Mouse (Mus musculus) heart, embryonic 12.5 days (tissue): Measurements from ENCODE around the gene Slc7a11. TPM values are rescaled to one million over a fixed set of nuclear protein-coding genes. Genes with fewer than 3 reads are reported as not detected.

Experiments
- ATAC-seq: fragments of 200-750 bp; cut with Nextera tagmentation; 2 replicates; pipeline ENCODE4 v1.8.0; 2017; ENCODE audit warnings: moderate TSS enrichment, moderate library complexity; ENCODE audit not compliant: insufficient number of reproducible peaks, low FRiP score
- H3K27ac ChIP-seq: fragments of 300-500 bp; sonication (generic); 2 replicates; pipeline ENCODE4 v1.5.1; 2016; ENCODE audit warnings: mild to moderate bottlenecking, moderate library complexity; ENCODE audit not compliant: poor library complexity, severe bottlenecking
- H3K27me3 ChIP-seq: fragments of 300-500 bp; sonication (generic); replicated peaks from 2 replicates; pipeline ENCODE4 v1.6.1; 2016; ENCODE audit warnings: mild to moderate bottlenecking, moderate library complexity
- H3K36me3 ChIP-seq: fragments of 300-500 bp; sonication (generic); 2 replicates; pipeline ENCODE4 v1.6.1; 2016; ENCODE audit warnings: mild to moderate bottlenecking, moderate library complexity
- H3K4me1 ChIP-seq: fragments of 300-500 bp; sonication (generic); replicated peaks from 2 replicates; pipeline ENCODE4 v1.6.1; 2016; ENCODE audit warnings: mild to moderate bottlenecking
- H3K4me2 ChIP-seq: fragments of 300-500 bp; sonication (generic); 2 replicates; pipeline ENCODE4 v1.6.1; 2016; ENCODE audit warnings: mild to moderate bottlenecking, moderate library complexity
- H3K4me3 ChIP-seq: fragments of 300-500 bp; sonication (generic); 2 replicates; pipeline ENCODE4 v1.5.1; 2016; ENCODE audit warnings: mild to moderate bottlenecking
- H3K9ac ChIP-seq: fragments of 300-500 bp; sonication (generic); 2 replicates; pipeline ENCODE4 v1.6.1; 2016; ENCODE audit warnings: mild to moderate bottlenecking, moderate library complexity
- H3K9me3 ChIP-seq: fragments of 300-500 bp; sonication (generic); replicated peaks from 2 replicates; pipeline ENCODE4 v1.6.1; 2016; ENCODE audit warnings: mild to moderate bottlenecking, moderate library complexity
- WGBS: fragments of 180-500 bp; shearing (Covaris S2); methylation state at CpG from one replicate; pipeline ENCODE4 v1.1.7; 2016; 5-methylcytosine and 5-hydroxymethylcytosine counted together
- polyA plus RNA-seq: library from polyadenylated mRNA; unstranded; fragments of >200 nt; fragmentation: Nextera tagmentation; extraction: Ambion mirVana; gene quantifications from 2 replicates; pipeline ENCODE4 v1.2.1, GENCODE M21; 2016

The Slc7a11 gene
- polyA plus RNA-seq, 1 experiment from 2014 or later = 0.19 TPM

DNA sequence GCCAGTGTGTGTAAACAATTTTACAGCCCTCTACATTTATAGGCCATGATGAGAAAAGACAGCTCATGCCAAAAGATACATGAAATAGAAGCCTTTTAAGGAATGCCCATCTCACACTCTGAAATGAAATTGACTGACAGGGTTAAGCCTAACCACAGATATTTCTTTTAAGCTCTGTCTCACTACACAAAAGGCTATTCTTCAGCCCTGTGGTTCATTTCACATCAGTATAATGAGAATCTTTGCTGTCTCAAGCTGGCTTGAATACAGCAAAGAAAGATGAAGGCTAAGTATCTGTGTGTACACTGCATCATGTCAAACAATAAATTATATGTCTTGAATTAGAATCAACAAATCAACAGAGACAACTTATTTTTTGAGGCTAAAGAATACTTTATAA is 549.5 kb downstream of the Slc7a11 start:
- no peak for ATAC-seq
- no peaks in the 10 kb centered on the region for H3K9me3 ChIP-seq
- H3K27me3 ChIP-seq = no peaks in the 10 kb centered on the region
- no peak overlapping the region for H3K4me2 ChIP-seq
- no peak overlapping the region for H3K27ac ChIP-seq
- no peak overlapping the region for H3K4me3 ChIP-seq
- no peaks in the 10 kb centered on the region for H3K36me3 ChIP-seq
- no peaks in the 10 kb centered on the region for H3K4me1 ChIP-seq
- H3K9ac ChIP-seq = no peak overlapping the region

DNA sequence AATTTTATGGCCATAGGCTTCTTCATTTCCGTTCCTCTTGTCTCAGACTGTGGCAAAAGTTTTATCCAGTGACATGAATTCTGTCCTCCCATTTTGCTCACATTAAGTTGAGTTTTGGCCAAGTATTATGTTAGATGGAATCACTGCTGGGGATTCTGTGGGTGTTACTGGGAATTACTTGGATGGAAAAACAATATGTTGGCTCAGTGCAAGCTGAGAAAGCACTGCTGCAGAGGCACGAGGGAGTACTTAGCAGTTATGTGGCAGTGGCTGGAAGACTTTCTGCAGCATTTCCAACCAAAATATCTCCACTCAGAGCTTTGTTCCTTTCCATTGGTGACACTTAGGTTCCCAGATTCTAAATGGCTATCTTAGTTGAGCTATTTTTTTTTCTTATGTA is 556.1 kb downstream of the Slc7a11 start:
- Histone ChIP-seq H3K36me3 (no peaks in the 10 kb centered on the region), H3K9ac (no peak overlapping the region), H3K4me3 (no peak overlapping the region), H3K4me2 (no peak overlapping the region), H3K27ac (no peak overlapping the region), H3K9me3 (no peaks in the 10 kb centered on the region), H3K27me3 (no peaks in the 10 kb centered on the region), H3K4me1 (no peaks in the 10 kb centered on the region)
- no peak for ATAC-seq
- WGBS = 59% methylated on average over 2 of the region's 2 CpGs

DNA sequence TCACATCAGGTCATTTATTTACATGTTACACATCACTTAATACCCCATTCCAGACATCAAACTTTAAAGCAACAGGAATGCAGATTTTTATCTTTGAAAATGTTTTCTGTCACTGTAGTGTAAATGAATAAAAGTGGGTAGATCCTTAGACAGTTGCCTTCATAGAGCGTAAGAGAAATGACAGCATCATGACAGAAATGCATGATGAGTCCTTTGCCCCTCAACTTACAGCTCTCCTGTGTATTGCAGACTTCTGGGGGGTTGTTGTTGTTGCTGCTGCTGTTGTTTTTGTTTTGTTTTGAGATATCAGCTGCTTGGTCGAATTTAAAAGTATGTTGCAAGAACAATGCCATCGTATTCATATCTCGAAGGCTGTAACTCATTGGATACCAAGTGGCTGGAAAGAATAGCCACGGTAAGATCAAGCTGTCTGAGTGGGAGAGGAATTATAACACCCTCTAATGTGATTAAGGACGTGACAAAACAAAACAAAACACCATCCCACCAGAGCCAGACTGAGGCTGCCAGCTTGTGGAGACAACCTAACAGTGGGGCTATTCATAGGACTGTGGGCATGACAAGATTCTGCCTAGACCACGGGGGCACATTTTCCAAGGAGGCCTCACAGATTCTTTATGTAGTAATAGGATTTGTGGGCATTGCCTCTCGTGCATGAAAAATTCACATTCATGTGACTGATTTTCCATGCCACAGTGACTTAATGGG is 557.0 kb downstream of the Slc7a11 start:
- Histone ChIP-seq H3K4me1 (no peaks in the 10 kb centered on the region), H3K27ac (no peak overlapping the region), H3K9ac (no peak overlapping the region), H3K4me3 (no peak overlapping the region), H3K27me3 (no peaks in the 10 kb centered on the region), H3K4me2 (no peak overlapping the region), H3K9me3 (no peaks in the 10 kb centered on the region), H3K36me3 (no peaks in the 10 kb centered on the region)
- ATAC-seq = no peak
- WGBS = 42% methylated on average over 8 of the region's 8 CpGs

DNA sequence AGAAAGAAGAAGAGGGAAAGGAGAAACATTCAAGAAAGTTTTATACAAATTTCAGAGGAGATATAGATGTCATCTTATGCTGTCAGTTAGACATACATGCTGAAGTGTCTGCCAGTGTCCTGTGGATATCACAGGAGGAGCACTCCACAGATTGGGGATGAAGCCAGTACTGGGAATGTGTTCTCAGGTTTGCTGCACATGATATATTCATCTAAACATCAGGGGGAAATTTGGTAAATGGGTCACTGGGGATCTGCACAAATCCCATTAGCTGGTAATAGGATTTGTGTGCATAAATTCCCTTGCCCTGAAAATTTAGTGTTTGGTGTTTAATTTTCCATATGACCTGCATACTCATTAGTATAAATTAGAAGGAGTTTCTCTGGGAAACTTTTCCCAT is 562.9 kb downstream of the Slc7a11 start:
- Histone ChIP-seq H3K4me2 (no peak overlapping the region), H3K9me3 (no peaks in the 10 kb centered on the region), H3K27ac (no peak overlapping the region)

DNA sequence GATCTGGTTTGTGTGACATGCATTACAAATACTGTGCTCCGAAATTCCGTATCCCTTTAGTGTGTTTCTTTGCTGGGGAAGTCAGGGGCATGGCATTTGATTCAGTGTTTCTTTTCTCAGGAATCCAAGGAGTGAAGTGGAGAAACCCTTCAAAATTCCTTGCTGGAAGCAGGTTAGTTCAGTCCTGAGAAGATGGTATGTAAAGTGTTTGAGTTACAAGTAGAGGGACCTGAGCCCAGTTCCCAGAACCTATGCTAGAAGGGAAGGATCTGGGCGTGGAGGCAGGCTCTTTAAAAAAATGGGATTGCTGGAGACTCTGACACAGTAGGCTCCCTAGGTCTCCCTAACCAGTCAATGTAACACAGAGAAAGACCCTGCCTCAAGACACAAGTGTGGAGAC is 572.6 kb downstream of the Slc7a11 start:
- H3K36me3 ChIP-seq = no peaks in the 10 kb centered on the region
- ATAC-seq = no peak
- peaks cover 14% of the 10 kb centered on the region for H3K4me1 ChIP-seq
- no peak overlapping the region for H3K27ac ChIP-seq
- 62% methylated on average over 3 of the region's 3 CpGs for WGBS
- H3K9ac ChIP-seq = no peak overlapping the region
- H3K9me3 ChIP-seq = no peaks in the 10 kb centered on the region
- no peaks in the 10 kb centered on the region for H3K27me3 ChIP-seq
- H3K4me3 ChIP-seq = no peak overlapping the region
- H3K4me2 ChIP-seq = no peak overlapping the region

More for the DNA sequence above, 562.9 kb downstream of the Slc7a11 start:
- Histone ChIP-seq H3K36me3 (no peaks in the 10 kb centered on the region), H3K27me3 (no peaks in the 10 kb centered on the region), H3K9ac (no peak overlapping the region), H3K4me3 (no peak overlapping the region), H3K4me1 (no peaks in the 10 kb centered on the region)
- ATAC-seq = no peak

DNA sequence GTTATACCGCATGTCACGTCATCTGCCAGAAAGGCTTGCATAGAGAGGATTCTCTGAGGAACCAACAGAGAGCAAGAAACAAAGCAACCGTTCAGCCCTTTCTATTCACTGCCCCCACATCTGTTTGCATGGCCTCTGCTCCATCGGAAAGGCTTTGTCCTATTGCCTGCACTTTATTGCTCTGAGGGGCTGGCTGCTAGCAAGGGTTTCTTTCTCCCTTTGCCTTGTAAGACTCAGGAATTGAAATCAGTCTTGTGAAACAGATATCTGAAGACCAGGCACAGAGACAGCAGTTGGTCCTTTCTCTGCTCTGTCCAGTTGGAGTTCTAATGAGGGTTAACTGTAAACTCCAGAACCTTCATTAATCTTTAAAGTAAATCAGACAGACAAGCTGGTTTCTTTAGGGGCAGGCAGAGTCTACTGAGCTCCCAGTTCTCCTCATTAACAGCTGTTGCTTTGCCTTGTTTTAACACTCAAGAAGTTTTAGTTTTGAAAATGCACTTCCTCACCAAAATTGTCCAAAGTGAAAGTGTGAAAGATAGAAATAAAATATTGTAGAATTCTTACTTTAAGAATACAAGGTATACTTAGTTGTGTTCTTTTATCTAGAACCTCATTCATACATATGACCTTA is 575.3 kb downstream of the Slc7a11 start:
- H3K27ac ChIP-seq = no peak overlapping the region
- H3K4me3 ChIP-seq = no peak overlapping the region
- ATAC-seq = no peak
- WGBS = 56% methylated on average over 4 of the region's 4 CpGs
- peaks cover 17% of the 10 kb centered on the region for H3K4me1 ChIP-seq
- no peak overlapping the region for H3K9ac ChIP-seq
- no peaks in the 10 kb centered on the region for H3K36me3 ChIP-seq
- H3K27me3 ChIP-seq = no peaks in the 10 kb centered on the region
- H3K4me2 ChIP-seq = no peak overlapping the region
- no peaks in the 10 kb centered on the region for H3K9me3 ChIP-seq

DNA sequence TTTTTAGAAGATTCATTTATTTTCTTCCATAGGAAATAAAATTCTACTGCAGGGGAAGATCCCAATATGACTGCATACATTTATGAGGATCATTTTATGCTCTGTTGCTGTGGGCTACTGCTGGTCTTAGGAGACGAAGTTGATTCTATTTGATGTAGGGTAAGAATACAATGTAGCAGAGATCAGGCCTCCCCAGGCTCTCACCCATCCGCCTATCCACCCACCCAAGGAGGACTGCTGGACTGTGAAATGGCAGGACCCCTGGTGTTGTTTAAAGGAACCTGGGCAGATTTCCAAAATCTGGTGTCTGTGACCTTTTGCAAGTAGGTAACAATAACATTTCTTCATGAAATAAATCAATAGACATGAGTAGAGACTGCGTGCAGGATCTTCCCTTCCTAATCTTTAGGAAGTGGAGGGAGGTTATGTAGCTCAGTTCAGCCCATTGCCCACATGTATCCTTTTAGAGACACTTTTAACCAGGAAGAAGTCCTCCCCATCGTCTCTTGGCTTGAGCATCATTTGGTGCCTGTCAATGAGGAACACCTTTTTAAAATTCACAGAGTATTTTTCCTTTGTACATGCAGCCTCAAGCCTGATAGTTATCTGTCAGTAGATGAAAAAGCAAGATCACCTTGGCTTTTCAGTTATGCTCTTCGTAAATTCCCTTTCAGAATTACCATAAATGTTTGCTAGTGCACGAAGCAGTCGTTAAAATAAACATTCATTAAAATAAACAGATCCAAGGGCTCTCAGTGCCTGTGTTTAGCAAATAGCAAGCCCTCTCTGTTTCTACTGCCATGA is 576.1 kb downstream of the Slc7a11 start:
- ATAC-seq = no peak
- Histone ChIP-seq H3K4me1 (peaks cover 17% of the 10 kb centered on the region), H3K9me3 (no peaks in the 10 kb centered on the region), H3K4me2 (no peak overlapping the region), H3K9ac (no peak overlapping the region), H3K27ac (no peak overlapping the region), H3K27me3 (no peaks in the 10 kb centered on the region), H3K4me3 (no peak overlapping the region), H3K36me3 (no peaks in the 10 kb centered on the region)
- 63% methylated on average over 7 of the region's 7 CpGs for WGBS

DNA sequence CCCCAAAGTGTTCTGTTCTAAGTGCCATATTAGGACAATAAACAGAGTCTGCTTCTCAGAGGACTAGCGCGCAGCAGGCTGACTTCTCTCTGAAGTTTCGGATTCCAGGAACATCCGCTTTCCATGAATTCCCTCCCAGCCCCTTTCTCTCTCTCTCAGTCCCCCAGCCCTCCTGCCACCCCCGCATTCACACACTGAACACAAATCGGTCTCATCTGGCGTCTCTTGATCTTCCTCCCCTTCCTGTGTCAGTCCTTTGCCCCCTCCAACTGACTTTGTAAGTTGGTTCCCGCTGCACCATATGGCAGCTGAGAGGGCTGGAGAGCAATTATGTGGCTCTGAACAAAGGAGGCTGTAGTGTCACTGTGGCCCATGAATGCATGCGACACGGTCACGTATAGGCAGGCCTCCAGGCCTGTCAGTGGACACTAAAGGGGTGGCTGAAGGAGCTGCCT is 577.3 kb downstream of the Slc7a11 start:
- peak; percentile 33; the same call in 1 of the 2 replicates for ATAC-seq
- peak overlapping the region; percentile 54 for H3K9ac ChIP-seq
- H3K4me3 ChIP-seq = peak overlapping the region; percentile 29

DNA sequence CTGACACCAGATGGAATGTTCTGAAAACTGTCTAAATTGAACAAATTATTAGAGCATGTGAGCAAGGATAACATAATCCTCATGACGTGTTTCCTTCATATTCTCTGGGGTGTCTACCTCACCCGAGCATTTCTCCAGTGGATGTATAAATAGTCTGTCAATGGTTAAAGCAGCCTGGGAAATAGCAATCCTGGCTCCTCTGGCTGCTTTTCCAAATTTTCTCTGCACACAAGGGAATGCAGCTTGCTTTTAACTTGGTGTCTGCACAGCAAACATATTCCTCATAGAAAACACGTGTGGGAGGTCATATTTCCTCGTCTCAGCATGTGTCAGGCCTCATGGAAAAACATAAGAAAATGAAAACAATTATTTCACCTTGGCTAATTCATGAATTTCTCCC is 586.6 kb downstream of the Slc7a11 start:
- WGBS = 49% methylated on average over 4 of the region's 4 CpGs
- no peaks in the 10 kb centered on the region for H3K36me3 ChIP-seq
- H3K27me3 ChIP-seq = no peaks in the 10 kb centered on the region
- no peak overlapping the region for H3K4me3 ChIP-seq
- no peak for ATAC-seq
- H3K4me2 ChIP-seq = no peak overlapping the region
- no peak overlapping the region for H3K9ac ChIP-seq
- H3K27ac ChIP-seq = no peak overlapping the region
- H3K9me3 ChIP-seq = no peaks in the 10 kb centered on the region
- H3K4me1 ChIP-seq = no peaks in the 10 kb centered on the region

More for the DNA sequence above, 577.3 kb downstream of the Slc7a11 start:
- no peaks in the 10 kb centered on the region for H3K27me3 ChIP-seq
- H3K27ac ChIP-seq = peak overlapping the region; percentile 73
- WGBS = 21% methylated on average over 11 of the region's 11 CpGs
- peak overlapping the region; percentile 55 for H3K4me2 ChIP-seq
- H3K36me3 ChIP-seq = no peaks in the 10 kb centered on the region
- H3K4me1 ChIP-seq = peaks cover 17% of the 10 kb centered on the region
- H3K9me3 ChIP-seq = no peaks in the 10 kb centered on the region

DNA sequence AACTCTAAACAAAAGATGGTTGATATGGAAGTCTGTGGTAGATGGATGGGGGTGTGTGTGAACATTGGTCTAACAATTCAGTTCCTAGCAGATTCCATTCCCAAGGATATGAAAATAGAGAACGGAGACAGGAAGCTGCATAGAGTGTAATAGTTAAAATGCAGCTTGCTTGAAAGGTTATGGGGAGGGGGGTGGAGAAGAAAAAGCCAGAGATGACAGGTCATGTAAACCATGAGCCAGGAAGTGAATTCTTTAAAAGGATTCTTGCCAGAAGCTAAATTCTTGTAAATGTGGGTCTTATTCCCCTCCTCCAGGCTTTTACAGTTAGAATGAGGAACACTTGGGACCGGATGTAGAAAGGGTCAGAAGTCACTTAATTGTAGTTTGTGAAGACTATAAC is 589.1 kb downstream of the Slc7a11 start:
- ATAC-seq = no peak
- H3K4me3 ChIP-seq = no peak overlapping the region
- H3K36me3 ChIP-seq = no peaks in the 10 kb centered on the region
- H3K4me2 ChIP-seq = no peak overlapping the region
- H3K9ac ChIP-seq = no peak overlapping the region
- WGBS = 63% methylated on average over 2 of the region's 2 CpGs
- no peak overlapping the region for H3K27ac ChIP-seq
- H3K4me1 ChIP-seq = no peaks in the 10 kb centered on the region
- H3K9me3 ChIP-seq = no peaks in the 10 kb centered on the region
- no peaks in the 10 kb centered on the region for H3K27me3 ChIP-seq

DNA sequence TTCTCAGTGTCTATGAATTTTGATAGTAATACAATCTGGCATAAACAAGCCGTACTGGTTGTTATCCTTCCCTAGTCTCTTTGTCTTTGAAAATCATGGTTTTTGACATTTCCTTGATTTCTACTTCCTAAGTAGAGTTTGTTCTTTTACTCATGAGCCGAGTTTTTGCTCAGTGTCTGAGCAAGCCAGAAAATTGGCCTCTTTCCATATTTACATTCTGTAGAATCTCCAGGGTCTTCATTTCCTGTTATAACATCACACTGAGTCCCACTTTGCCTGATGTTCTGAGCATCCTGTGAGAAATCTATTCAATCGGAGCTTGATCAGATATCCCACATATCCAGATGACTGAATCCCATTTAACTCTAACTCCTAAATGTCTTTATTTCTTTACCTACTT is 600.4 kb downstream of the Slc7a11 start:
- Histone ChIP-seq H3K27me3 (no peaks in the 10 kb centered on the region), H3K4me2 (no peak overlapping the region), H3K9ac (no peak overlapping the region), H3K9me3 (no peaks in the 10 kb centered on the region), H3K27ac (no peak overlapping the region), H3K4me1 (no peaks in the 10 kb centered on the region), H3K36me3 (no peaks in the 10 kb centered on the region), H3K4me3 (no peak overlapping the region)
- ATAC-seq = no peak
- 61% methylated on average over 3 of the region's 3 CpGs for WGBS
